Mouse (Mus musculus) stomach, embryonic 15.5 days (tissue): Measurements from ENCODE around the gene 1810009J06Rik. TPM values are rescaled to one million over a fixed set of nuclear protein-coding genes. Genes with fewer than 3 reads are reported as not detected.
"Not testable (repeated sequence)": the region's sequence is repeated elsewhere in the genome, so short reads cannot be mapped to it uniquely, and the experiment has no call there.

Experiments
- ATAC-seq: fragments of 200-750 bp; cut with Nextera tagmentation; 2 replicates; pipeline ENCODE4 v1.8.0; 2017; ENCODE audit warnings: low read depth, moderate number of reproducible peaks, moderate TSS enrichment; ENCODE audit not compliant: insufficient read depth, low FRiP score
- H3K27ac ChIP-seq: fragments of 300-500 bp; sonication (generic); 2 replicates; pipeline ENCODE4 v1.5.1; 2015; ENCODE audit warnings: mild to moderate bottlenecking, inconsistent platforms
- H3K27me3 ChIP-seq: fragments of 300-500 bp; sonication (generic); replicated peaks from 2 replicates; pipeline ENCODE4 v1.6.1; 2015; ENCODE audit warnings: inconsistent platforms
- H3K36me3 ChIP-seq: fragments of 300-500 bp; sonication (generic); 2 replicates; pipeline ENCODE4 v1.6.1; 2015; ENCODE audit warnings: inconsistent platforms
- H3K4me1 ChIP-seq: fragments of 300-500 bp; sonication (generic); 2 replicates; pipeline ENCODE4 v1.6.1; 2015; ENCODE audit warnings: inconsistent platforms
- H3K4me2 ChIP-seq: fragments of 300-500 bp; sonication (generic); 2 replicates; pipeline ENCODE4 v1.6.1; 2015; ENCODE audit warnings: mild to moderate bottlenecking, inconsistent platforms
- H3K4me3 ChIP-seq: fragments of 300-500 bp; sonication (generic); replicated peaks from 2 replicates; pipeline ENCODE4 v1.5.1; 2015; ENCODE audit warnings: inconsistent platforms
- H3K9ac ChIP-seq: fragments of 300-500 bp; sonication (generic); 2 replicates; pipeline ENCODE4 v1.6.1; 2015; ENCODE audit warnings: inconsistent platforms
- H3K9me3 ChIP-seq: fragments of 300-500 bp; sonication (generic); 2 replicates; pipeline ENCODE4 v1.6.1; 2016; ENCODE audit warnings: inconsistent platforms
- WGBS: fragments of 180-500 bp; shearing (Covaris S2); methylation state at CpG from one replicate; pipeline ENCODE4 v1.1.7; 2015; 5-methylcytosine and 5-hydroxymethylcytosine counted together
- polyA plus RNA-seq: library from polyadenylated mRNA; unstranded; fragments of >200 nt; fragmentation: Nextera tagmentation; extraction: Ambion mirVana; gene quantifications from 2 replicates; pipeline ENCODE4 v1.2.1, GENCODE M21; 2015

1810009J06Rik gene
- 0.45 TPM in 1 of 2 replicates, not detected in the other for polyA plus RNA-seq

DNA sequence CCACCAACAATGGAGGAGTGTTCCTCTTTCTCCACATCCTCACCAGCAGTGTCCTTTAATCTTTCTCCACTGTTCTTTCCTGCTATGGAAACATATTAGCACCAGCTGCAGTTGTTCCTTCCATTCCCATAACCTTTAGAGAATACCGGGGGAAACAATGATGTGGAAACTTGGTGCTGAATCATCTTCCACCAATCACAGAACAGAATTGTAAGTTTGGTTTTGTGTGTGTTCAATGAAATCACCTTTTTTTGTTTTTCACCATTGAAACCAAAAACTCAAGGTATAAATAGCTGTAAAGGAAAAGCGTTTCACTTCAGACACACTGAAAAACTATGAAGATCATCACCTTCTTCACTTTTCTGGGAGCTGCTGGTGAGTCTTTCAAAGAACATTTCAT, at the start of gene 1810009J06Rik:
Gene 1810009J06Rik, plus strand, starts transcription at position 301 of the 400 bp plus-strand sequence.
- not testable (repeated sequence) for H3K27me3 ChIP-seq, ATAC-seq, H3K4me2 ChIP-seq, H3K9me3 ChIP-seq, H3K4me1 ChIP-seq, H3K9ac ChIP-seq, H3K27ac ChIP-seq, H3K36me3 ChIP-seq, H3K4me3 ChIP-seq
- WGBS, result 87% methylated on average over 2 of the region's 2 CpGs

DNA sequence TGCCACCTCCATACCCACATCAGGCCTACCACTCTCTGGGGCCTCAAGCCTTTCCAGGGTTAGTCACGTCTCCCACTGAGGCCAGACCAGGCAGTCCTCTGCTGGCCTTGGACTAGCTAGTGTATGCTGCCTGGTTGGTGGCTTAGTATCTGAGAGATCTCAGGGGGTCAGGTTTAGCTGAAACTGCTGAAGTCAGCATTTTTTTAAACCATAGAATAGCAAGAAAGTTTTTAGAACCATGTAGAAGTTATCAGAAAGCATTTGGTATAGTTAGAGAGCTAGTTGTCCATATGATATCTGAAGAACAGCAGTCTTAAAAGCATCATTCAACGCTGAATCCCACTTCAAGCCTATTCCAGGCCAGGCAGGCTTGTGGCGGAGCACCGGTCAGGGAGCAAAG, 44.6 kb upstream of the 1810009J06Rik start:
- H3K4me3 ChIP-seq, result no peak overlapping the region
- no peaks in the 10 kb centered on the region for H3K36me3 ChIP-seq
- H3K9ac ChIP-seq, result no peak overlapping the region
- WGBS, result 80% methylated on average over 4 of the region's 4 CpGs
- no peak overlapping the region for H3K4me2 ChIP-seq
- no peak for ATAC-seq
- no peaks in the 10 kb centered on the region for H3K4me1 ChIP-seq
- H3K27me3 ChIP-seq, result no peaks in the 10 kb centered on the region
- H3K9me3 ChIP-seq, result no peaks in the 10 kb centered on the region
- H3K27ac ChIP-seq, result no peak overlapping the region

DNA sequence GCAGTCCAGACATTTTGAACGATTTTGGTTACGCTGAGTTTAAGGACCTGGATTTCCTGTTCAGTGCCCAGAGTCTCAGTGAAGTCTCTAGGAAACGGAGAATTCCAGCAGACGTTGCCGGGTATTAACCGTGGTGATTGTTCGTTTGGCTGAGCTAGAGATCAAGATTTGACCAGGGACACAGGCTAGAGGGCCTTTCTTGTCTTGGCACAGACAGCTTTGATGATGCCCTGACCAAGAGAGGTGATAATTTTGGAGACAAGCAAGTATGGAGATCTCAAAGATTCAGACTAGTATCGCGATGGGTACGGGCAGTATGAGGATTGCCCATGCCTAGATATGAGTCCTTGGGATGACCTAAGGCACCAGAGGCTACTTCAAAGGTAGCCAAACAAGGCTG, 24.1 kb upstream of the 1810009J06Rik start, which contains the start of gene 1700074P13Rik:
Gene 1700074P13Rik, minus strand, starts transcription at position 101 of the 400 bp plus-strand sequence.
- H3K4me2 ChIP-seq, result no peak within 1 kb of the TSS
- H3K9ac ChIP-seq, result no peak within 1 kb of the TSS
- H3K4me3 ChIP-seq, result no peak within 1 kb of the TSS
- no peaks in the 10 kb centered on the region for H3K27me3 ChIP-seq
- 91% methylated on average over 10 of the region's 10 CpGs for WGBS
- H3K27ac ChIP-seq, result no peak within 1 kb of the TSS
- no peaks in the 10 kb centered on the region for H3K9me3 ChIP-seq
- H3K36me3 ChIP-seq, result no peaks in the 10 kb centered on the region
- no peak for ATAC-seq
- H3K4me1 ChIP-seq, result no peaks in the 10 kb centered on the region

DNA sequence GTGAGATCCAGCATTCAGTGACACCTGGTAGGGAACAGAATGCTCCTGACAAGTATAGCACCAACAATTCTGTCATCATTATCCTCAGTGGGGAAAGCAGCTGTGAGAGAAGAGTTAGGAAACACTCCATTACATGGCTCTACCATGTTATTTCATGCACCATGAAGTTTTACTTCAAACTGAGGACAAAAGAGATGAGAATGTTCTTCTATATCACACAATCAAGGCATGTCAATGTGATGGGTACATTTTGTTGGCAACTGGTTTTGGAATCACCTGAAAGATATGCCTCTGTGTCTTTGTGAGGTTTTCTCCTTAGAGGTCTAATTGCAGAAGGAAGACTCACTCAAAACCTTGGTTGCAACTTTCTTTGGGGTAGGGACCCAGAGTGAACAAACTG, 12.8 kb upstream of the 1810009J06Rik start, which contains the start of gene Gm4744:
Gene Gm4744, minus strand, starts transcription at position 101 of the 400 bp plus-strand sequence.
- H3K36me3 ChIP-seq, result no peaks in the 10 kb centered on the region
- H3K27ac ChIP-seq, result no peak within 1 kb of the TSS
- H3K4me1 ChIP-seq, result no peaks in the 10 kb centered on the region
- H3K27me3 ChIP-seq, result no peaks in the 10 kb centered on the region
- H3K9ac ChIP-seq, result no peak within 1 kb of the TSS
- H3K4me2 ChIP-seq, result no peak within 1 kb of the TSS
- ATAC-seq, result no peak
- H3K4me3 ChIP-seq, result no peak within 1 kb of the TSS
- H3K9me3 ChIP-seq, result no peaks in the 10 kb centered on the region

DNA sequence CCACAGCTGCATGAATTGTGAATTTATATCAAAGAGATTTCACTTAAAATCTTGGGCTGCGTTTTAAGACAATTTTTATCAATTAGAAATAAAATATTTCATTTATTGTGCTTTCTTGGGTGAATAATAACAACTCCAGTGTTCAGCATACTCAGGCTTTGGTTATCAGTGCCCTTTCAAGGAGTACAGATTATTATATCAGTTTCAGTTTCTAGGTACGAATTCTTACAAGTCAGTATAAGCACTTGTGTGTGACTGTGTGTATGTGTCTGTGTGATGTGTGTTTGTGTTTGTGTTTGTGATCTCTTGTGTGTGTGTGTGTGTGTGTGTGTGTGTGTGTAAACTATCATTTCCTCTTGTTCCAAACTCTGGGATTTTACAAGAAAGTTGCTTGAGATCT, 10.8 kb upstream of the 1810009J06Rik start:
- ATAC-seq, result no peak
- H3K4me1 ChIP-seq, result no peaks in the 10 kb centered on the region
- no peak overlapping the region for H3K9ac ChIP-seq
- no peaks in the 10 kb centered on the region for H3K36me3 ChIP-seq
- no peak overlapping the region for H3K4me3 ChIP-seq
- WGBS, result 59% methylated on average over 2 of the region's 2 CpGs
- no peak overlapping the region for H3K4me2 ChIP-seq
- no peak overlapping the region for H3K27ac ChIP-seq
- no peaks in the 10 kb centered on the region for H3K9me3 ChIP-seq
- H3K27me3 ChIP-seq, result no peaks in the 10 kb centered on the region

DNA sequence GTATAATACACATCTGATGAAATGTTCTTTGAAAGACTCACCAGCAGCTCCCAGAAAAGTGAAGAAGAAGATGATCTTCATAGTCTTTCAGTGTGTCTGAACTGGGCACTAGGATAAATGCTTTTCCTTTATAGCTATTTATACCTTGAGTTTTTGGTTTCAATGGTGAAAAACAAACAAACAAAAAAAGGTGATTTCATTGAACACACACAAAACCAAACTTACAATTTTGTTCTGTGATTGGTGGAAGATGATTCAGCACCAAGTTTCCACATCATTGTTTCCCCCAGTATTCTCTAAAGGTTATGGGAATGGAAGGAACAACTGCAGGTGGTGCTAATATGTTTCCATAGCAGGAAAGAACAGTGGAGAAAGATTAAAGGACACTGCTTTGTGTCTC, 34.8 kb downstream of the 1810009J06Rik start, which contains the start of gene Gm2663:
Gene Gm2663, minus strand, starts transcription at position 101 of the 400 bp plus-strand sequence.
- H3K9me3 ChIP-seq, H3K4me2 ChIP-seq, ATAC-seq, H3K36me3 ChIP-seq, H3K27me3 ChIP-seq, H3K4me1 ChIP-seq, H3K27ac ChIP-seq, H3K9ac ChIP-seq, H3K4me3 ChIP-seq: not testable (repeated sequence)

DNA sequence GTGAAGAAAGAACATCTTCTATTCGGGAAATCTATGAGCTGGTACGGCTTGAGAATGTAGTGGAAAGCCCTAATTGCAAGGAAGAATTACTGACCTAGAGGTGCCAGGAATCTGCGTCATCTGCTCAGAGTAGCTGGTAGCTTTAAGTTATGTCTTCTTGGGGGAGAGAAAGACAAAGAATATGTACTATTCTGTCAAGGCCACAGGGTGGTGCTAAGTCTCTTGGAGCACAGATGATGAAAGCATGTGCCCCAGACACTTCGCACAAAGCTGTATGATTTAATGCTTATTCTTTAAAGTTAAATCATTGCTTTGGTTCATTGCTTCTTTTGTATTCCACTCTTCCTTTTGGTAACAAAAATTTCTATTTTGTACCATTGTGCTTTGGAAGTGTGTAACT, 50.5 kb downstream of the 1810009J06Rik start:
- Histone ChIP-seq H3K27me3 (no peaks in the 10 kb centered on the region), H3K4me1 (no peaks in the 10 kb centered on the region), H3K4me3 (no peak overlapping the region), H3K9ac (no peak overlapping the region), H3K4me2 (no peak overlapping the region), H3K36me3 (no peaks in the 10 kb centered on the region), H3K9me3 (no peaks in the 10 kb centered on the region), H3K27ac (no peak overlapping the region)
- WGBS, result 69% methylated on average over 4 of the region's 4 CpGs
- ATAC-seq, result no peak

Other genes with a start within 250 kb of the 1810009J06Rik start
- gene Moxd2, start 77.3 kb upstream of the 1810009J06Rik start, polyA plus RNA-seq, result not detected in 2 replicates
- gene Prss58, start 64.4 kb upstream of the 1810009J06Rik start, polyA plus RNA-seq, result not detected in 2 replicates
- not detected in 2 replicates for gene 1700074P13Rik, start 24.2 kb upstream of the 1810009J06Rik start, polyA plus RNA-seq
- gene Gm4744, start 12.9 kb upstream of the 1810009J06Rik start, polyA plus RNA-seq, result 0.17 and 0.24 TPM in 2 replicates
- gene Gm2663, start 34.7 kb downstream of the 1810009J06Rik start, polyA plus RNA-seq, result 1.0 TPM in 1 of 2 replicates, not detected in the other
- 3.2 and 3.5 TPM in 2 replicates for gene 2210010C04Rik, start 70.8 kb downstream of the 1810009J06Rik start, polyA plus RNA-seq